Mouse (Mus musculus) layer of hippocampus, postnatal 14 days (tissue): Measurements from ENCODE around the gene Cttn. TPM values are rescaled to one million over a fixed set of nuclear protein-coding genes. Genes with fewer than 3 reads are reported as not detected.

Experiments
- DNase-seq, 2 experiments: peaks; one replicate each; pipeline ENCODE4 v3.0.0; 2021 to 2022; ENCODE audit warnings: low spot score in 2 of 2, mixed read lengths in 1 of 2
- long read RNA-seq, 2 experiments: library from polyadenylated mRNA; stranded (forward); transcript quantifications; one replicate each; pipeline ENCODE4 v2.0.0; 2021
- total RNA-seq, 2 experiments: library from RNA; stranded (reverse); gene quantifications; 2 replicates each; pipeline ENCODE4 v1.2.3; 2021

Gene Cttn
- total RNA-seq = 100 to 1,000 TPM; 174 to 178 TPM
- long read RNA-seq, experiment 1, transcript Cttn-202 (18 exons, 3,286 nt) = minor isoform, 7 of 318 reads
- long read RNA-seq, experiment 1, transcript Cttn-201 (17 exons, 2,913 nt) = major isoform, 60 of 318 reads
- long read RNA-seq, experiment 1, partial matches to known transcripts = 25 of 318 reads
- long read RNA-seq, experiment 1, other reads (novel, unspliced or antisense) = 224 of 318 reads
- long read RNA-seq, experiment 2, transcript Cttn-201 (17 exons, 2,913 nt) = major isoform, 63 of 364 reads
- long read RNA-seq, experiment 2, transcript Cttn-202 (18 exons, 3,286 nt) = minor isoform, 19 of 364 reads
- long read RNA-seq, experiment 2, partial matches to known transcripts = 28 of 364 reads
- long read RNA-seq, experiment 2, other reads (novel, unspliced or antisense) = 254 of 364 reads

GRCm38 (mm10) chr7:144470545-144471059 lies at the start of gene Cttn:
Gene Cttn (minus strand): TSS chr7:144471009.
- DNase-seq = peak; percentile 89 to 92

GRCm38 (mm10) chr7:144519852-144520251 lies 49.0 kb upstream of the Cttn start:
- no peak for DNase-seq

DNA sequence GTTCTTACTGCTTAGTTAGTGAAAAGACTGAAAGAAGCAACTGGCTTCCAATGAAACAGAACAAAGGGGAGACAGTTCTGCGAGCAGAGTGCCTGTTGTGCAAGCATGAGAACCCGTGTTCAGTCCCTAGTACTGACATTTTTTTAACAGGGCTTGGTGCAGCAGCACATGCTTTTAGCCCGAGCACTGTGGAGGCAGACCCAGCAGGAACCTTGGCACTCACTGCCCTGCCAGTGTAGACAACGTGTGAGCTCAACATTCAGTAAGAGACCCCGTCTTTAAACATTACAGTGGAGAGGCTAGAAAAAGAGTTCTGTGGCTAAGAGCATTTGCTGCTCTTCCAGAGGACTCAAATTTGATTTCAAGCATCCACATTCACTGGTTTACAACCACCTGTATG lies 45.9 kb upstream of the Cttn start:
- DNase-seq = no peak

DNA sequence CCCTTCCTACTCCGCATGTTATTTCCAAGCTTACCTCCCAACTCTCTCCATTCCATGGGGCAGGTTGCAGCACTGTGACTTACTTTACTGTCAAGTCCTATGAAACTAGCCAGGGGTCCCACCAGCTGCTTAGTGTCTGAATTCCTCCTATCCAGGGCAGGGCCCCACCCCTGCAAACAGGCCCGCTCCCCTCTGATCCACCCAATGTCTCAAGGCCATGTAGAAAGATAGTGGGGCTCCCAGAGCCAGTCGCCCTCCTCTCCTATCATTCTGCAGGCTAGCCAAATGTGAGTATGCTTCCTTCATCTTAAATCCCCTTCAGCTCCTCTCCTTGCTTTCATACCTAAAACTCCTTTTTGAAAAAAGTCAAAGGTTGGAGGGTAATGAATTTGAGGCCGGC lies 38.3 kb upstream of the Cttn start:
- no peak for DNase-seq

- DNase-seq = no peak
These were observed 36.0 kb upstream of the Cttn start for GRCm38 (mm10) chr7:144506807-144507206.

- DNase-seq = no peak
These were observed 33.1 kb upstream of the Cttn start for GRCm38 (mm10) chr7:144503959-144504358.

DNA sequence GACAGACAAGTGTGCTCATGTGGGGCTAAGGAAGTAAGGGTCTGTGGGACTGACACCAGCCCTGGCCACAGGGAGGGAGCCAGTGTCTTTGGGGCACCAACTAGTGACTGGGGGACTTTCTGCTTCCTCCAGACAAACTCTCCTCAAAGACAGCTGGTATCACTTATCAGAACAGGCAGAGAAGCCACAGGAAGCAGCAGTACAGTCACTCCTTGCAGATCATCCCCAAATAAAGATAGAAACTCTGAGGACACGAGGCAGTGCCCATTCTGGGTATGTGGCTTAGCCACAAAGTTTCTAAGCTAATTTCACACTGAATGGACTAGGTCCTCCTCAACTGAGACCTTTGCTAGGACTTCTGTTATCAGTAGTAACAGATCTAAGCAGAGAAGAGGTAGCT lies 22.1 kb upstream of the Cttn start:
- DNase-seq = no peak

GRCm38 (mm10) chr7:144490201-144490873 lies 19.5 kb upstream of the Cttn start:
- DNase-seq = no peak

DNA sequence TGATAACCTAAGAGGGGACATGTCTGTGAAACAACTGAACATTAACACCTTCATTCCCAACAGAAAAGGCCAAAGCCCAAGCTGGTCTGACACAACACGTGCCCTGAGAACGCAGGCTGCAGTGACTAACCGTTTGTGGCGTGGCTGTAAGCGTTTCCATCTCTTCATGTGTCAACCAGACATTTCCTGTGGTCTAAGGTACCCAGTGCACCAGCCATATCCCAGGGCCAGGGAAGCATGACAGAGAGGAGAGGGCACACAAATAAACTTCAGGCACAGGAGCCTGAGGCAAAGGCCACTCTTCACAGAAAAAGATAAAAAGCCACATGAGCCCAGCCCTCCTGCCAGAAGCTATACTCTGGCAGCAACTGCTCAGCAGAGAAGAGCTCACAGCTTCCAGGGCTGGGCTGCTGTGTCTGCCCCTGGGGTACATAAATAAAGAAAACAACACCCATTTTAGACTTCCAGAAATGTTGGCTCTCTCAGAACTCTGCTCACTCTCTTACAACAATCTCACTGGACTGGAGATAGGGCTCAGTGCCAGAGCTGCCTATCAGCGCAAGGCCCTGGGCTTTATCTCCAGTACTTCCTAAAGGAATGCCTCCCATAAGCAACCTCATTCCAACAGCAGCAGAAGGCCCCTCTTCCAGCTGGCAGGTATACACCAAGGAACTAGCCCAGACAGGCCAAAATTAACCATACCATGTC lies 18.4 kb upstream of the Cttn start:
- no peak for DNase-seq

DNA sequence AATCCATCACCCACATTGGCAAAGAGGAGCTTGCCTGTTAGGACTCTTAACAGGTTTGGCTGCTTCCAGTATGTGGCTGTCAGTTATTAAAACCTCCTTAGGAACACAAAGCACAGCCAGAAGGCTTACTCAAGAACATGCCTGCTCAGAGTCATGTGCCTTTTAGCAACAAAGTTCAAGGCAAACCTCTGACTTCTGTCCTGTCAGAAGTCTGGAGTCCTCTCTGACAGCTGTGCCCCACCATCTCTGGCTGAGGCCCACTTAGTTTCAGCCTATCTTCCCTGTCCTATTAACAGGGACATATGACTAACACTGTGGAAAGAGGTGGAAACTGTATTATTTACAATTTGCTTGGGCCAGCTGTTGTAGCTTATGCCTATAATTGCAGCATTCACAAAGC lies 9.5 kb upstream of the Cttn start:
- no peak for DNase-seq

- DNase-seq = peak in 1 of 2 experiments; percentile 32
These were observed 8.8 kb upstream of the Cttn start for GRCm38 (mm10) chr7:144479569-144479968.

- DNase-seq = no peak
These were observed 4.9 kb upstream of the Cttn start for GRCm38 (mm10) chr7:144475741-144476140.

- DNase-seq = no peak
These were observed 2.7 kb upstream of the Cttn start for GRCm38 (mm10) chr7:144473486-144473885.

GRCm38 (mm10) chr7:144471103-144471502 lies 294 bp upstream of the Cttn start:
- no peak for DNase-seq

- DNase-seq = no peak
These were observed 783 bp downstream of the Cttn start for GRCm38 (mm10) chr7:144469908-144470544.

DNA sequence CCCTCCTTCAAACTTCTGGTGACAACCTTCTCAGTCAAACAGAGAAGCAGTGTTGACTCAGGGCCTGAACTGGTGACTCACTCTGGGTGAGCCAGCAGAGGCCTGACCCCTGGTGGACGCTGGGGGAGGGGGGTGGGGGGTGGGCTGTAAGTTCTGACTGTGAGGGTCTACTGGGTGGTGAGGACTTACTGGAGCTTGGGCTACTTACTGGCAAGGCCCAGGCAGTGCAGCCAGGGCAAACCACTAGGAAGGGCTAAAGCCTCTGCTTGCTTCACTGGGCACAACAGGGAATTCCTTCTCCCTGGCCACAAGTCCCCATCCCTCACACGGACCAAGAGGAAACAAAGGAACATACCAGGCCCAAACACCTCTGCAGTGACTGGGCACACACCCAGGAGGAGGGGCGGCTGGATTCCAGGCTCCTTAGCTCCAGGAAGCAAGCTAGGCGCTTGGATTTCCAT lies 1.6 kb downstream of the Cttn start:
- DNase-seq = no peak

GRCm38 (mm10) chr7:144468741-144469140 lies 2.1 kb downstream of the Cttn start:
- DNase-seq = no peak

- no peak for DNase-seq
These were observed 8.2 kb downstream of the Cttn start for GRCm38 (mm10) chr7:144462577-144462976.

GRCm38 (mm10) chr7:144461246-144461902 lies 9.4 kb downstream of the Cttn start:
- DNase-seq = no peak

DNA sequence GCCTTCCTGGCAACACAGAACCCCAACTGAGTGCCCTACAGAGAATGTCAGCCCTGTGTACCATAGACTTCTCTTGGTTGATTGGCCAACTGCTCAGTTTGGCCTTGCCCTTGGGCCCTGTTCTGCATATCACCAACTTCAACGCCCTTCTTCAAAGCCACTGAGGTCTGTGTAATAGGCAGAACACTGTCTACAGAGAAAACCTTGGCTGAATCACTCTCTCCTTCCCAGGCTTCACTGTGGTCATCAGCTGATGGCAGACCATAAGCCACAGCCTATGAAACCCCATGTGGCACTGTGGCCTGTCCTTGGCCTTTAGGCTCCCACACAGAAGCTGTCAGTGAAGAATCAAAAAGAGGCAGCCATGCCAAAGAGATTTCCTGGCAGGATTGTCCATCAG lies 11.9 kb downstream of the Cttn start:
- no peak for DNase-seq

DNA sequence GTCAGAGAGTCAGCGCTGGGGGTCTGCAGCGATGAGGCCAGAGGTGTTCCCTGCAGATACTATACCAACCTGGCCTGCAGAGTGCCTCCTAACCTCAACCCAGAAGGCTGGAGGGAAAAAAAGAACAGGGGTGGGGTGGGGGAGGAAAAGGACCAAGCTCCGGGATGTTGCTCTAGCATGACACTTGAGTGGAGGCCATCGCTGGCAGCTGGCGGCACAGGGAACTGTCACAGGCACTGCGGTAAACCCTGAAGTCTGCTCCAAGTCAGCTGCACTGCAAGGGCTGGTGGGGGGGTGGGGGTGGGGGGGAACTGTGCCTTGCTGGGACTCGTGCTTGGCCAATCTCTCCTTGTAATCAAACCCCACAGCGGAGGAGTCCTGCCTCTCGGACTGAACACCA lies 20.1 kb downstream of the Cttn start:
- DNase-seq = no peak
